Mouse (Mus musculus) heart, postnatal 4 days (tissue): Measurements from ENCODE around the gene 9130213A22Rik. TPM values are rescaled to one million over a fixed set of nuclear protein-coding genes. Genes with fewer than 3 reads are reported as not detected.
"Not testable (repeated sequence)": the region's sequence is repeated elsewhere in the genome, so short reads cannot be mapped to it uniquely, and the experiment has no call there.

ENCODE experiments used
- DNase-seq: peaks from one replicate; pipeline ENCODE4 v3.0.0; 2021
- total RNA-seq, 2 experiments: library from RNA; stranded (reverse); gene quantifications; 2 replicates each; pipeline ENCODE4 v1.2.3; 2021

Gene 9130213A22Rik
- total RNA-seq, 2 experiments from 2014 or later = 0.29 to 0.65 TPM

DNA sequence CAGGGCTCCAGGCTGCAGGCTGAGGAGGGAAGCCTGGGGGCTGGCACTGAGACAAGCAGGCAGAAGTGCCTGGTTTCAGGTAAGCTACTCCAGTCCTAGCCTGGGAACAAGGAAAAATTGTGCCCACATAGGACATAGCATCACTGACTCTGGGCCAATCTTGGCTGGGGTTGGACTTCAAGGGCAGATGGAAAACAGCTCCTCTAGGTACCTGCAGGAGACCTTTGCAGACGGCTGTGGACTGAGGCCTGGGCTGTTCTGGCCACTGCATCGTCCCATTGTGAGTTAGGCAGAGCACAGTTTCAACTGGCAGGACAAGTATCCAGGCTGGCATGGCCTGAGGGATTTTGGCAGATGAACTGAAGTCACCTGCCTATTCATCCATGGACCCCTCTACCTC is 16.6 kb downstream of the 9130213A22Rik start:
- DNase-seq = peak; percentile 12

DNA sequence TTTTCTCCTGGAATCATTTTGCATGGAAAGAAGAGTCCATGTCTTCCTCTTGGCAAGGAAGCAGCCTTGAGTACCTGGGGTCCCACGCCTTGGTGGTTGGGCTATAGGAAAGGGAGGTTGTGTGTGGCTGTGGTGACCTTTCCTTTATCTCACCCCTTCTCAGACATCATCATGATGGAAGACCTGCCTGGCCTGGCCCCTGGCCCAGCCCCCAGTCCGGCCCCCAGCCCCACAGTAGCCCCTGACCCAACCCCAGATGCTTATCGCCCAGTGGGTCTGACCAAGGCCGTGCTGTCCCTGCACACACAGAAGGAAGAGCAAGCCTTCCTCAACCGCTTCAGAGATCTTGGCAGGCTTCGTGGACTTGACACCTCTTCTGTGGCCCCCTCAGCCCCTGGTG is 17.2 kb downstream of the 9130213A22Rik start:
- DNase-seq = peak; percentile 4

DNA sequence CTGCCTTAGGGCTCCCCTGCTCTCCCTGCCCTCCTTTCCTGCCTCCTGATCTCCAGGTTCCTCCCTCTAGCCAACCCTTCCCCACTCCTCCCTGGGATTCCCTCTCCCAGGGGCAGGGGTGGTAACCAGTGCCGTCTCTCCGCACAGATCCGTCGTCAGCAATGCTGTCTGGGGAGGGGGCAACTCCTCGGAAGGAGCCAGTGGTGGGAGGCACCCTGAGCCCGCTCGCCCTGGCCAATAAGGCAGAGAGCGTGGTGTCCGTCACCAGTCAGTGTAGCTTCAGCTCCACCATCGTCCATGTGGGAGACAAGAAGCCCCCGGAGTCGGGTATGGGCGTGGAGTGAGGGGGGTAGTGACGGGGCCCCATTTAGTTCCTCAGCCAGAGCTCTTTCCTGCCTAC is 17.9 kb downstream of the 9130213A22Rik start:
- DNase-seq = peak; percentile 6

DNA sequence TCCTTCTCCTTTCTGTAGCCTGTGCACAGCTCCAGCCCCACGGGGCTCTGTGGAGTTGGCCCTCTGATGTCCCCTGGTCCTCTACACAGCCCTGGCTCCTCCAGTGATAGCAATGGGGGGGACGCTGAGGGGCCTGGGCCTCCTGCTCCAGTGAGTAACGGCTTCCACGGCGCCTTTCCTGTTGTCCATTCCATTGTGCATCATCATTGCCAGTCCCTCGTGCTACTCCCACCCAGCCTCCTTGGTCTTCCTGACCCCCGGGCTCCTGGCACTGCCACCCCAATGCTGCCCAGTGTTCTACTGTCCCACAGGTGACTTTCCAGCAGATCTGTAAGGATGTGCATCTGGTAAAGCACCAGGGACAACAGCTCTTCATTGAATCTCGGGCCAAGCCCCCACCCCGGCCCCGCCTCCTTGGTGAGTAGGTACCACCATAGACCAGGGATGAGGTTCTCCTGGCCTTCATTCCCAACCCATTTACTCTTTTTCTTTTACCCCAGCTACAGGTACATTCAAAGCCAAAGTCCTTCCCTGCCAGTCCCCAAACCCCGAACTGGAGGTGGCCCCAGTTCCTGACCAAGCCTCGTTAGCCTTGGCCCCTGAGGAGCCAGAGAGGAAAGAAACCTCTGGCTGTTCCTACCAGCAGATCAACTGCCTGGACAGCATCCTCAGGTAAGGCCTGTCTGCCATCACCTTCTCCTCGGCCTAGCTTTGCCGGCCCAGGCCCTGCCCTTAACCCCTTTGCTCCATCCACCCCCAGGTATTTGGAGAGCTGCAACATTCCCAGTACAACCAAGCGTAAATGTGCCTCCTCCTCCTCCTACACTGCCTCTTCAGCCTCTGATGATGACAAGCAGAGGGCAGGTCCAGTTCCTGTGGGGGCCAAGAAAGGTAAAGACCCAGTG is 18.6 kb downstream of the 9130213A22Rik start:
- peak; percentile 6 for DNase-seq

DNA sequence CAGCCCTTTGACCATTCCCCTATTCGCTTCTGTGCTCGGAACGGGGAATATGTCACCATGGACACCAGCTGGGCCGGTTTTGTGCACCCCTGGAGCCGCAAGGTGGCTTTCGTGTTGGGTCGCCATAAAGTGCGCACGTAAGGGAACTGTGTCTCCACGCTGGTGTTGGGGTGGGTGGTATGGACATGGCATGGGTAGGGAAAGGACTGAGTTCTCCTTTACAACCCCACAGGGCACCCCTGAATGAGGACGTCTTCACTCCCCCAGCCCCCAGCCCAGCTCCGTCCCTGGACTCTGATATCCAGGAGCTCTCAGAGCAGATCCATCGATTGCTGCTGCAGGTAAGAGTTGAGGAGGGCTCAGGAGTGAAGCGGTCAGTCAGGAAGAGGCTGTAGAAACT is 19.3 kb downstream of the 9130213A22Rik start:
- peak; percentile 5 for DNase-seq

DNA sequence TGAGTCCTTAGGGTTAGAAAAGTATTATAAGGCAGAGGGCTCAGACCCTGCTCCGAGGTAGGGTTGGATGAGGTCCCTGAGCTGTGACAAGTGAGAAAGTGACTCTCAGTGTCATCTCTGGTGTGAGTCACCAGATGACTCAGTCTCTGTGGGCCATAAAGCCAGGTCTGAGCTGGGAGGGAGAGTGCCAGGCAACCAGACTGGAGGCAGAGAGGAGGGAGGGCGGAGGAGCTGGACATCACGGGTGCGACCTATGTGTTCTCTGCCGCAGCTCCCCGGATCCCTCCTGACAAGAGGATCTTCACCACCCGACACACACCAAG is 20.0 kb downstream of the 9130213A22Rik start:
- peak; percentile 9 for DNase-seq

DNA sequence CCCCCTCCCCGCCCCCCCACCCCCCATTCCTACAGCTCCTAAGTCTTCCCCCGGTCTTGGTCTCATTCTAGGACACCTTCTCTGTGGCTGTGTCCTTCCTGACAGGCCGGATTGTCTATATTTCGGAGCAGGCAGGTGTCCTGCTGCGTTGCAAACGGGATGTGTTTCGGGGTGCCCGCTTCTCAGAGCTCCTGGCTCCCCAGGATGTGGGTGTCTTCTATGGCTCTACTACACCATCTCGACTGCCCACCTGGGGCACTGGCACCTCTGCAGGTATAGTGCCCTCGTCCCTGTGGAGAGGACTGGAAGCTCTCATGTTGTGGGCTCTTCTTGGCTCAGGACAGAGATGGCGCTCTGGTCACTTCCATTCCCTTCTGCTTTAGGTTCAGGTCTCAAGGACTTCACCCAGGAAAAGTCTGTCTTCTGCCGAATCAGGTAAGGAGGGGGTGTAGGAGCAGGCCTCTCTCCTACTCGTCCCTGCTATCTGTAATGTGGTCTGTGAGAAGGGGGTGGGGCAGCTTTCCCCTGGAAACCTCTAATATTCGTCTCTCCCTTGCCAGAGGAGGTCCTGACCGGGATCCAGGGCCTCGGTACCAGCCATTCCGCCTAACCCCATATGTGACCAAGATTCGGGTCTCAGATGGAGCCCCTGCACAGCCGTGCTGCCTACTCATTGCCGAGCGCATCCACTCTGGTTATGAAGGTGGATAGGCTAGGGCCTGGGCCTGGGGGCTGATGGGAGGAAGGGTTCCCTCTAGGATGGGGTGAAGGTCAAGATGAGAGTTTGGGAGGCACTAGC is 20.6 kb downstream of the 9130213A22Rik start:
- peak; percentile 17 for DNase-seq

DNA sequence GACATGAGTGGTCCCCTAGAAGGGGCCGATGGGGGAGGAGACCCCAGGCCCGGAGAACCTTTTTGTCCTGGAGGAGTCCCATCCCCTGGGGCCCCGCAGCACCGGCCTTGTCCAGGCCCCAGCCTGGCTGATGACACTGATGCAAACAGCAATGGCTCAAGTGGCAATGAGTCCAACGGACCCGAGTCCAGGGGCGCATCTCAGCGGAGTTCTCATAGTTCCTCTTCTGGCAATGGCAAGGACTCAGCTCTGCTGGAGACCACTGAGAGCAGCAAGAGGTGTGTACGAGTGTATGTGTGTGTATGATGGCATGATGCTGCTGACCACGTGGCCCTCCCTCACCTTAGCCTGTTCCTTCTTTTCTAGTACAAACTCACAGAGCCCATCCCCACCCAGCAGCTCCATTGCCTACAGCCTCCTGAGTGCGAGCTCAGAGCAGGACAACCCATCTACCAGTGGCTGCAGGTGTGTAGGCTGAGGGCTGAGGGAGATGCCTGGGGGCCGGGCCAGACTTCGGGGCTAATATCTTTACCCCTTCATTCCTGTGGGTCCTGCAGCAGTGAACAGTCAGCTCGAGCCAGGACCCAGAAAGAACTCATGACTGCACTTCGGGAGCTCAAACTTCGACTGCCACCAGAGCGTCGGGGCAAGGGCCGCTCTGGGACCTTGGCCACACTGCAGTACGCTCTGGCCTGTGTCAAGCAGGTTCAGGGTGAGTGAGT is 21.6 kb downstream of the 9130213A22Rik start:
- peak; percentile 32 for DNase-seq

DNA sequence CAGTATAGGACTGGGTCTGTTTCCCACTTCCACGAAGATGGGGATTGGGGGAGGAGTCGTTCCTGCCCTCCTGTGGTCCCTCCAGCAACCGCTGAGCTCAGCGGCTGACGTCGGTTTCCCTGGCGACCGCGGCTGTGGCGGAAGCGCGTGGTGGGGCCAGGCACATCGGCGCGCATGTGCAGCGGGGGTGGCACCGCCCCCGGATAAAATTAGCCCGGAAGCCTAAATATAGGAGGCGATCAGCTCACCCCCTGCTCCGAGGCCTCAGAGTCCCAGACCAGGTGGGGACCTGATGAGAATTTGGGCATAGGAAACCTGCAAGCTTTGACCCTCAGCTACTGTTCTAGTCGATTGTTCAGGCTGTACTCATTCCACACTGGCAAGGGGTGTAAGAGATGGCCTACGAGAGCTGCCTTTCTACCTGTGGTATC is 22.5 kb downstream of the 9130213A22Rik start:
- peak; percentile 97 for DNase-seq

DNA sequence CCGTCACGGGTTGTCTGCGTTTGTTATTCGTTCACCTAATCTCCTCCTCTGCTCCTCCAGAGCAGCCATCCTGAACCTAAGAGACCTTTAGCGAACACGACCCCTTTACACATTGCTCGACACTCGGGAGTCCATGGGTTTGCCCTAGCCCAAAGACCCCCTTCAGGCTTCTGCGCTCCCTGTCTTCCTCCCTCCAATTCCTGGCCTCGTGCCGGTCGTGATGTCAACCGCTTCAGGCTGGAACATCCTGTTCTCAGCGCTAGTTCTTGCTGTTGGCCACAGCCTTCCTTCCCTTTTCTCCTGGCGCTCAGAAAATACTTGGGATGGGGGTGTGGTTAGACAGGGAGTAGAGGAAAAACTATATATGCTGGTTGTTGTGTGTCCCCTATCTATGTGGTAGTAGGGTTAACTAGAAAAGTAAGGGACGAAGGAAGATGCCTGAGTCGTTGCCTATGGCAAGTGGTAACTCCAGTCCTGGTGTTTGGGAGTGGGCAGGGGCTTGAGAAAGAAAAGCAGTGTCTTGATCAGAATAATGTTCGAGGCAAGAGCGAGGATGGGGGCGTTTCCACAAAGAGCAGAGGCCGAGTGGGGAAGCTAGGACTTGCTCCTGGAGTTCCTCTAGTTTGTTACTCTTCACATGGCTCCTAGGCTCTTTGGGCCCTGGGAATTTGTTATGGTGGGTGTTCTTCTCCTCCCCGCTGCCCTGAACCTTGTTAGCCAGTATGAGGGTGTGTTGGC is 23.0 kb downstream of the 9130213A22Rik start:
- peak; percentile 93 for DNase-seq

DNA sequence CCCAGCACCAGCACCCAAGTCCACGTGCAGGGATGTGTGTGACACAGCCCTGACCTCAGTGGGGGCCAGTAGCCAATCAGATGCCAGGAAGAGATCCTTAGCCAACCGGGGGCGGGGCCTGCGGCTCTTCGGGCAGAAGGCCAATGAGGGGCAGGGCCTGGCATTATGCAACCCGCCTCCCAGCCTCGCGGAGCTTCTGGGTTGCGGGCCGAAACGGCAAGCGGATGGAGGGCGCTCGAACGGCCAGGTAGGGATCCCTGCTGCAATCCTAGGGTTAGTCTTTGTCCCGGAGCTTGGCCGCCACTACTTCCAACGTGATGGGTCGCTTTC is 23.7 kb downstream of the 9130213A22Rik start:
- DNase-seq = peak; percentile 99

DNA sequence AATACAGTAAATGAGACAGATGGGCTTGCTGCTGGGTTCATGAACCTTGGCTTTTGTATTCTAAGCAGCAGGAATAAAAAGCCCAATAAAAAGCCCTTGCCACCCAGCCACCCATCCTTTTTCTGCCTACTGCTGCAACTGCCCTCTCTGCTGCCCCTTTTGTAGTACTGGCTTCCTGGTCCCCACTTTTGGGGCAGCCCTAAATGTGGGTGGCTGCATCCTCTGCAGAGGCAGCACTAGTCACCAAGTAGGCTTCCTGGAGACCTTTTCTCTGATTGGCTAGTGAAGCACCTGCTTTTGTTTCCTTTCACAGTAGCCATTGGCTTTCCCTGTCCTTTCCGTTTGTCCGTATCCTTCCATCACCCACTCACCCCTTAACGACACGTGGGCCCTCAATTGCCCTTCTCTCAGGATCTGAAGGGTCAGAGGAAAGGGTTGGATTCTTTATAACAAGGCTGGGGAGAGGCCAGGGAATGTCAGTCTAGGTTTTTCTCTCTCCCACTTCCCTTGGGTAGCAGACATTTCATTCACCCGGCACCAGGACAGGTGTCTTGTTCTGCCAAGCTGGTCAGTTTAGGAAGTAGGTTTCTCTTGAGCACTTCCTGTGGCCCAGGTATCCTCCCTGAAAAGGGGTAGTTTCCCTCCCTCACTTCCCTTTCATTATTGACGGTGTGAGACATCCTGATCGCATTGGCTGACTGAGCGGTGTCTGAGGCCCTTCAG is 24.2 kb downstream of the 9130213A22Rik start:
- peak; percentile 26 for DNase-seq

DNA sequence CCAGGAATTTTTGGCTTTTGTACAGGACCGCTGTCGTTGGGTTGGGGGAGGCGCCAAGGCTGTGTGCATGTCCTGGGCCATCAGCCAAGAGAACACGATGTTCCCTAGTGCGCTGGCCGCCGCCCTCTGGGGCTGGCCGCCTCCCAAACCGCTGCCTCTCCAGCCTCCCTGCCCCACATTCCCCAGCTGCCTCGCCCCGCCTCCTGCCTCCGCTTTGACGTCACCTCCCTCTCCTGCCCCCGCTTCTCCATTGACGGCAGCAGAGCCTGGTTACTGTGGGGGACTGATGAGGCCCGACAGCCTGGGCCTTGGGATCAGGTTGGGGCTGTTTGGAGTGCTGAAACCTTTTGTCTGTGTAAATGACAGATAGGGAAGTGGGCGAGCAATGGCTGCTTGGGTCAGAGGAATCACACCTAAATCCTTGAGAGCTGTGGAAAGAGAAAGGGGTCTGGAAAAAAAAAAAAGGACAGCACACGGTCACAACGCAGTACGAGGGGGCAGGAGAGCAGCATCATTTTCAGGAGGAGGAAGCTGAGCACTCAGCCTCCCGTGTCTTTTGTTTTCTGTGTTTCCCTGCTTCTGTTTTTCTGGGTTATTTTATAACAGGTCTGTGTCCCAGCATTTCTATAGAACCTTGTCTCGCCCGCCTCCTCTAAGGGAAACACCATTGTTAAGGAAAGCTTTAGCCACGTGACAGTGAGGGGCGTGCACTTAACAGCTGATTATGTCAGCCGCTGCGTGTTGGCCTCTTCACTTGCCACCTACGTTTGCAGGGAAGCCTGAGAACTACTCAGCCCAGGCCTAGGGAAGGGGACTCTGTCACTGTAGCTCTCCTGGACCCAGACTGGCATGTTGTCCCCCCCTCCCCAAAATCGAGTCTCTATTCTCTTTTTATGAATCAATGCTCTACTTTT is 25.1 kb downstream of the 9130213A22Rik start:
- DNase-seq = peak; percentile 100

DNA sequence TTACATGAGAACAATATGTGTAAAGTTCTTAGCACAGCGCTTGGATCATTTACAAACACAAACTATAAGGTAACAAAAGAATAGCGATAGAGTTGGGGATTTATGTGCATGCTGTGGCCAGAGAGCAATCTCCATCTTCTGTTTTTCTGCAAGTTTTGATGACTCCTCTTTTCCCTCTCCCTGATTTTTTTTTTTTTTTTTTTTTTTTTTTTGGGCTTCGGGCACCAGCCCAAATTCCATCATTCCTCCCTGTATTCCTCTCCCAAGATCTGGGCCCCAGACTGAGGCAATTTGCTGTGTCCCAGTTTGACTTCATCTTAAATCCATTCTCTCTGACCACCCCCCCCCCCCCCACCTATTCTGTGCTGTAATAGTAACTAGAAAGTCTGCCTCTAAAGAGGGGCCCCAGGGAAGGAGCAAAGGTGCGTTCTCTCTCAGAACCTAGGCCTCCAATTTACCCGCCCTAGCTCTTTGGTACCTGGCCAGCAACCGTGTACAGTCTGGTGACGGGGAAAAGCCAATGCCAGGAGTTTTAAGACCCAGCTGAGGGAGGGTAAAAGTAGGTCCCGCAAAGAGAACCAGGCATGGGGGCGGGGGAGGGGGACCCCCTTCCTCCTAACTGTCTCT is 25.9 kb downstream of the 9130213A22Rik start:
- no peak for DNase-seq

DNA sequence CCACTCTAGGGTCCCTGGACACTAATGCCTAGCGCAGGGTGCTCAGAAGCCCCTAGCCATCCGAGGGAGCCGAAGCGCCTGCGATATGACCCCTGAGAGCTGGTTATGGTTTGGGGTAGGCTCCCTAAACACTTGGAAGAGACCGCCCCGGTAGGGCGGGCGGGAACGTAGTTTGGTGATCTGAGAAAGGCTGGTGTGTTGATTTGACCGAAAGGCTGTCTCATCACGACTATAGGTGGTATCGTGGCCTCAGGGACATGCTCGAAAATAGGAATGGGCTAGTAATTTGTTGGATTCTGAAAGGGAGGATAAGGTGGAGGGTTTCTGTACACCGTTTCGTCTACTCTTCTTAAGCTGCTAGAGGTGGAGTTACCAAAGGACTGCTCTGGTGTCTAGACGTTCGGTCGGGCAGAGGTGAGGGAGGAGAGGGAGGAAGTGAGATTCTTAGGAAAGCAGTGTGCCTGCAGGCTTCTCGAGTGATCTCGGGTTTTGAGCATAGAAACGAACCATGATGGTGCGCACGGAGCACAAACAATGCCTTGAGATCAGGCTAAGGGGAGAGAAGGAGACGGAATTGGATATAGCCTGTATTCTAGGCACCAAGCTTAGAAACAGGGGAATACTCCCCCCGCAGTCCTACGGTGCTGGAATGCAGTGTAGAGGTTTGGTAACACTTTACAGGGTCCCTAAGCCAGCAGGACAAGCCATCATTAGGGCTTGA is 26.7 kb downstream of the 9130213A22Rik start:
- DNase-seq = peak; percentile 47

DNA sequence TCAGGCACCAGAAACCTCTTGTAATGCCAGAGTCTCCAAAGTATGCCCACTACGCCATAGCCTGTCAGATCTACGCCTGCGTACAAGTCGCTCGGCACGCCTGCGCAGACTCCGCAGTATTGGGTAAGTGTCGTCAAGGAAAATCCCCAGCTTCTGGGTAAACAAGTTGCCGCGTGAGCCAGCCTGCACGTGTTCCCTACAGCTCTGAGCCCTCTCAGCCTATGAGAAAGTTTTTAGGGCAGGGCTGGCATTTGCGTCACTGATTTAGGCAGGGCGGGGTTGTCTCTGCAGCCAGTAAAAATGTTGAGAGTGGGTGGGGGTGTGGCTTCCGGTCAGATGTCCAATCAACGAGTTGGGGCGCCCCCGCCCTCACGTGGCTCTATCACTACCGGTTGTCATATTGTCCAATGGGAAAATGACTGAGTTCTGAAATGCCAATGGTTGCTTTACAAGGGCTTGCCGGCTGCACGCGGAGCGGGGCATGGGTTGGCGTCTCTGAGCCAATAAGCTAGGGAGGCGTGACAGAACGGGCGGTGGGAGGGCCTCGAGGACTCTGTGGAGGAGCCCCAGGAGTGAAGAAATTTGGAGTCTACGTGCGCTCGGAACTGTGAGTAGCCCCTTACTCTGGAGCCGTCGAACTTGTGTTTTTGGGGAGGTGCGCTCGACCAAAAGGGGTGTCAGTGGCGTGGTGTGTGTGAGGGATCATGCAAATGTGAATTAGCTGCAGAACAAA is 27.5 kb downstream of the 9130213A22Rik start, which contains the start of gene Per1:
Gene Per1, plus strand, starts transcription at position 521 of the 733 bp plus-strand sequence.
- peak; percentile 98 for DNase-seq

DNA sequence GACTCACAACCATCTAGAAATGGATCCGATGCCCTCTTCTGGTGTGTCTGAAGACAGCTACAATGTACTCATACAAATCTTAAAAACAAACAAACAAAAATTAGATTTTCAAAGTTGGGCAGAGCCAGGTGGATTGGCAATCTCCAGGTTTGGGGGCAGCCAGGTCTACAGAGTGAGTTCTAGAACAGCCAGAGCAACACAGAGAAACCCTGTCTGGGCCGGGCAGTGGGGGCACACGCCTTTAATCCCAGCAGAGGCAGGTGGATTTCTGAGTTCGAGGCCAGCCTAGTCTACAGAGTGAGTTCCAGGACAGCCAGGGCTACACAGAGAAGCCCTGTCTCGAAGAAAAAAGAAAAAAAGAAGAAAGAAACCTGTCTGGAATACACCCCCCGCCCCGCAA is 28.5 kb downstream of the 9130213A22Rik start:
- DNase-seq = not testable (repeated sequence)

DNA sequence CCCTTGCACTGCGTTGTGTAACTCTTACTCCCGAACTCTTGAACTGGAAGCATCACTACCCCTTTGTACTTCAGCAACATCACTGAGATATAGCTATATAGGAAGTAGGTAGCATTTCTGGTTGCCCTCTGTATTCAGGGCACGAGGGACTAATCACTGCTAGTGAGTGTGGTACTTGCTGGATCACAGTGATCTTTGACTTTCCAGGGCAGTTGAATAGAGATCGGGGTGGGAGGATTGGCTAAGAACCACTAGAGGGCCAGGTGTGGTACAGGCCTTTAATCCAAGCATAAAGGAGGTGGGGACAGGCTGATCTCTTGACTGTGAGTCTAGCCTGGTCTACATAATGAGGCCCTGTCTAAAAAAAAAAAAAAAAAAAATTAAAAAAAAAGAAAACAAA is 29.5 kb downstream of the 9130213A22Rik start:
- DNase-seq = no peak
